Mouse (Mus musculus): ENCODE data around the gene Rhox3a2.
"Not testable (repeated sequence)": the region's sequence is repeated elsewhere in the genome, so short reads cannot be mapped to it uniquely, and the experiment has no call there.

Gene Rhox3a2
- long read RNA-seq, experiment 1: 0 reads
- long read RNA-seq, experiment 2: 0 reads

DNA sequence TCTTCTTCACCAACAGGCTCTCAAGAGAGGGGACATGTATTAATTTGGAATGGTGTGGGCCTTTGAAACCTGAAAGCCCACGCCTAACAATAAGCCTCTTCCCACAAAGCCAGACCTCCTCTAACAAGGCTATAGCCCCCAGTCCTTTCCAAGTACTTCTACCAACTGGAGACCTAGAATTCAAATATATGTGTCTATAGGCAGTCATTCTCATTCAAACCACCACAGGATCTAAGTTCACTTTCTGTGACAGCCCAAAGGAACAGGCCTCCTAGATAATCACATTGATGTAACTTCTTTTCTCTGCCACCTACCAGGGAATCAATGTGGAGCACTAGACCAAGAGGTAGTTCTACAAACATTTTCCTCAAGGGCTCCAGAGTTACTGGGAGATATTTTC is at the start of gene Rhox3a2:
Rhox3a2 (plus strand) TSS at position 301 of the 400 bp plus-strand sequence.
- intact Hi-C loops (cut with DNase I): not testable (repeated sequence)

DNA sequence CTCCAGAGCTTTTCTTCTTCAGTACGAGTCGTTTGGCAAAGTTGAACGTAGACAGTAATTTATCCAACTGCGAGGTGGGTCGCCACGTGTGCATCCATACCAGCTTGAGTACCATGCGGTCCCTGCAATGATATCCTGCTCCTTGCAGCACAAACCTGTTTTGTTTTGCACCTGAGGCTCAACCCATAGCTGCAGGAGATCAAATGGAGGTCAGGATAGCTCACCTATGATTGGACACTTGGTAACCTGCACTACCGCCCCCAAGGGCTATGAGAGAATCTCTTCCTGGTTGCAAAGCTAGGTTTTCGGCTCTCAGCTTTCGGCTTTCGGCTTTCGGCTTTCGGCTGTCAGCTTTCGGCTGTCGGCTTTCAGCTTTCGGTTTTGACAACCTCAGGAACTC is 10.7 kb downstream of the Rhox3a2 start, which contains the start of gene Rhox4a2:
Rhox4a2 (plus strand) TSS at position 301 of the 400 bp plus-strand sequence.
- intact Hi-C loops (cut with DNase I): not testable (repeated sequence)

GRCm38 (mm10) chrX:37411767-37412166 is 31.9 kb downstream of the Rhox3a2 start, which contains the start of gene Rhox2b:
TSS of gene Rhox2b (plus strand) at chrX:37412067.
- intact Hi-C loops (cut with DNase I): not testable (repeated sequence)

DNA sequence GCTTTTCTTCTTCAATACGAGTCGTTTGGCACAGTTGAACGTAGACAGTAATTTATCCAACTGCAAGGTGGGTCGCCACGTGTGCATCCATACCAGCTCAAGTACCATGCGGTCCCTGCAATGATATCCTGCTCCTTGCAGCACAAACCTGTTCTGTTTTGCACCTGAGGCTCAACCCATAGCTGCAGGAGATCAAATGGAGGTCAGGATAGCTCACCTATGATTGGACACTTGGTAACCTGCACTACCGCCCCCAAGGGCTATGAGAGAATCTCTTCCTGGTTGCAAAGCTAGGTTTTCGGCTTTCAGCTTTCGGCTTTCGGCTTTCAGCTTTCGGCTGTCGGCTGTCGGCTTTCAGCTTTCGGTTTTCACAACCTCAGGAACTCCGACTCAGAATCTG is 52.4 kb downstream of the Rhox3a2 start, which contains the start of gene Rhox4b:
Rhox4b (plus strand) TSS at position 301 of the 400 bp plus-strand sequence.
- intact Hi-C loops (cut with DNase I): not testable (repeated sequence)

Measured in adrenal gland (tissue).